Mouse (Mus musculus): Measurements from ENCODE around the gene Olfr1462. TPM values are rescaled to one million over a fixed set of nuclear protein-coding genes. Genes with fewer than 3 reads are reported as not detected.

Olfr1462 gene
- polyA plus RNA-seq (2015; fragmentation: Nextera tagmentation; extraction: Ambion mirVana) = not detected in 2 replicates

DNA sequence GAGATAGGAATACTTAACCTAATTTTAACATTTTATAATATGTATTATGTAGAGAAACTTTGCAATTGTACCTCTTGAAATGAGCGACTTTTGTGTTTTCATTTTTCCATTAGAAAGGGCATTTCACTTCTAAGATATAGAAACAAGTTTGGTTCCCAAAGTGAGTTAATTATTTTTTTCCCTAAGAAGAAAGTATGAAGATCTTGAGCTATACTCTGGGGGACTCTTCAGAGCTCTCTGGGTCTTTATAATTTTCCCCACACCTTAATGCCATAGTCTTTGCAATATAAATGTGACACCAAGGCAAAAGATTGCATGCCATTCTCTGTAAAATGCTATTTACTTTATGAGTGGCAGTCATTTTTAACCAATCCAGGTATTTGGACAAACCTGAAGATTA is at the start of gene Olfr1462:
Olfr1462 (plus strand) TSS at position 301 of the 400 bp plus-strand sequence.
- no peak for ATAC-seq (replicated peaks; ENCODE audit: extremely low read depth, insufficient read depth, low FRiP score)
- Histone ChIP-seq H3K9me3 (replicated peaks; ENCODE audit: control insufficient read depth, low read length) (no peaks in the 10 kb centered on the region; the same call in 1 of the 2 replicates), H3K4me2 (ENCODE audit: low read depth, low read length) (no peak within 1 kb of the TSS), H3K27me3 (ENCODE audit: control insufficient read depth, insufficient read depth, low read length) (no peaks in the 10 kb centered on the region), H3K9ac (ENCODE audit: low read length) (no peak within 1 kb of the TSS), H3K4me1 (ENCODE audit: control insufficient read depth, insufficient read depth, low read length) (no peaks in the 10 kb centered on the region), H3K36me3 (ENCODE audit: control insufficient read depth, insufficient read depth) (no peaks in the 10 kb centered on the region), H3K4me3 (ENCODE audit: low read length) (no peak within 1 kb of the TSS), H3K27ac (ENCODE audit: low read length) (no peak within 1 kb of the TSS)
- WGBS = 80% methylated on average over 1 of the region's 1 CpGs

DNA sequence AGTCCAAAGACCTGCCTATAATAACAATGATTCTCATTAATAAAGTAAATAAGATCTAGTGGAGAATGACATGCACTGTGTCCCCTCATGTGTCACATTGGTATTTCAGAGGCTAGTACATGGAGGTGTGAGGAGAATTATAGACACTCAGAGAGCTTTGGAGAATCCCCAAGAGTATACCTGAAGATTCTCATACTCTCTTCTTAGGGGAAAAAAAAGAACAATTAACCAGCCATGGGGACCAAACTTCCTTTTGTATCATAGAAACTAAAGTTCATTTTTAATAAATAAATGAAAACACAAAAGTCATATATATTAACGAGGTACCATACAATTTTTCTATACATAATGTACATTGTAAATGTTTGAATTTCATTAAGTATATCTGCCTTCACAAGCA is 36.1 kb upstream of the Olfr1462 start, which contains the start of gene Olfr1459:
Olfr1459 (minus strand) TSS at position 101 of the 400 bp plus-strand sequence.
- H3K27ac ChIP-seq (ENCODE audit: low read length) = no peak within 1 kb of the TSS
- H3K4me1 ChIP-seq (ENCODE audit: control insufficient read depth, insufficient read depth, low read length) = no peaks in the 10 kb centered on the region
- no peak for ATAC-seq (replicated peaks; ENCODE audit: extremely low read depth, insufficient read depth, low FRiP score)
- peaks cover 3% of the 10 kb centered on the region for H3K9me3 ChIP-seq (replicated peaks; ENCODE audit: control insufficient read depth, low read length)
- H3K4me3 ChIP-seq (ENCODE audit: low read length) = no peak within 1 kb of the TSS
- 62% methylated on average over 1 of the region's 1 CpGs for WGBS
- H3K27me3 ChIP-seq (ENCODE audit: control insufficient read depth, insufficient read depth, low read length) = no peaks in the 10 kb centered on the region
- no peaks in the 10 kb centered on the region for H3K36me3 ChIP-seq (ENCODE audit: control insufficient read depth, insufficient read depth)
- no peak within 1 kb of the TSS for H3K4me2 ChIP-seq (ENCODE audit: low read depth, low read length)
- H3K9ac ChIP-seq (ENCODE audit: low read length) = no peak within 1 kb of the TSS

DNA sequence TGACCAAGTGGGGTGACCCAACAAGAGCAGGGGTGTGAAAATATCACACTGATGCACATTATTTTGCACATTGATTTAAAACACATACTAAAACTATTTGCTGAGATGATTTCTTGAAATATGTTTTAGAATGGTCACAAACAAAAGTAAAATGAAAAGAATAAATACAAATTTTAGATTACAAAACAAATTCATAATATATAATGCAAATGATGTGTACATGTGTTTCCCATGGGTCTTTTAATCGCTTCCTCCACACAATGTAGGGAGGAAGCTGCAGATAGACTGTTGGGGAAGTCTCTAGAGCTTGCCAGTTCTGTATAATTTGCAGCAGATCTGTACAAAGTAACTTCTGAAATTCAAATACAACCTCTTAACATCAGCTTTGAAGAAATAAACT is 22.8 kb upstream of the Olfr1462 start, which contains the start of gene Olfr1461:
Olfr1461 (plus strand) TSS at position 301 of the 400 bp plus-strand sequence.
- no peaks in the 10 kb centered on the region for H3K4me1 ChIP-seq (ENCODE audit: control insufficient read depth, insufficient read depth, low read length)
- no peak within 1 kb of the TSS for H3K27ac ChIP-seq (ENCODE audit: low read length)
- H3K27me3 ChIP-seq (ENCODE audit: control insufficient read depth, insufficient read depth, low read length) = no peaks in the 10 kb centered on the region
- H3K9ac ChIP-seq (ENCODE audit: low read length) = no peak within 1 kb of the TSS
- no peaks in the 10 kb centered on the region for H3K9me3 ChIP-seq (replicated peaks; ENCODE audit: control insufficient read depth, low read length)
- WGBS = 30% methylated on average over 1 of the region's 1 CpGs
- no peak within 1 kb of the TSS for H3K4me3 ChIP-seq (ENCODE audit: low read length)
- ATAC-seq (replicated peaks; ENCODE audit: extremely low read depth, insufficient read depth, low FRiP score) = no peak
- H3K36me3 ChIP-seq (ENCODE audit: control insufficient read depth, insufficient read depth) = no peaks in the 10 kb centered on the region
- no peak within 1 kb of the TSS for H3K4me2 ChIP-seq (ENCODE audit: low read depth, low read length)

- no peak overlapping the region for H3K4me2 ChIP-seq (ENCODE audit: low read depth, low read length)
- H3K9me3 ChIP-seq (replicated peaks; ENCODE audit: control insufficient read depth, low read length) = peaks cover 6% of the 10 kb centered on the region; the same call in 1 of the 2 replicates
- ATAC-seq (replicated peaks; ENCODE audit: extremely low read depth, insufficient read depth, low FRiP score) = no peak
Observed at GRCm38 (mm10) chr19:13221666-13222065, 36.1 kb downstream of the Olfr1462 start.

GRCm38 (mm10) chr19:13231028-13231427 is 45.5 kb downstream of the Olfr1462 start, which contains the start of gene Olfr1463:
Olfr1463 (plus strand) TSS chr19:13231328.
- H3K4me2 ChIP-seq (ENCODE audit: low read depth, low read length) = no peak within 1 kb of the TSS
- no peak within 1 kb of the TSS for H3K27ac ChIP-seq (ENCODE audit: low read length)
- no peak within 1 kb of the TSS for H3K4me3 ChIP-seq (ENCODE audit: low read length)
- peaks cover 8% of the 10 kb centered on the region for H3K9me3 ChIP-seq (replicated peaks; ENCODE audit: control insufficient read depth, low read length)
- no peaks in the 10 kb centered on the region for H3K27me3 ChIP-seq (ENCODE audit: control insufficient read depth, insufficient read depth, low read length)
- H3K9ac ChIP-seq (ENCODE audit: low read length) = no peak within 1 kb of the TSS
- H3K4me1 ChIP-seq (ENCODE audit: control insufficient read depth, insufficient read depth, low read length) = no peaks in the 10 kb centered on the region
- H3K36me3 ChIP-seq (ENCODE audit: control insufficient read depth, insufficient read depth) = no peaks in the 10 kb centered on the region
- no peak for ATAC-seq (replicated peaks; ENCODE audit: extremely low read depth, insufficient read depth, low FRiP score)

More at GRCm38 (mm10) chr19:13221666-13222065, 36.1 kb downstream of the Olfr1462 start:
- Histone ChIP-seq H3K27ac (ENCODE audit: low read length) (no peak overlapping the region), H3K27me3 (ENCODE audit: control insufficient read depth, insufficient read depth, low read length) (no peaks in the 10 kb centered on the region), H3K36me3 (ENCODE audit: control insufficient read depth, insufficient read depth) (no peaks in the 10 kb centered on the region), H3K9ac (ENCODE audit: low read length) (no peak overlapping the region), H3K4me3 (ENCODE audit: low read length) (no peak overlapping the region), H3K4me1 (ENCODE audit: control insufficient read depth, insufficient read depth, low read length) (no peaks in the 10 kb centered on the region)
- WGBS = 77% methylated on average over 11 of the region's 11 CpGs

Other genes with a start within 250 kb of the Olfr1462 start
- not detected in 2 replicates for gene Olfr1450, start 235.5 kb upstream of the Olfr1462 start, polyA plus RNA-seq (2015; fragmentation: Nextera tagmentation; extraction: Ambion mirVana)
- not detected in 2 replicates for gene Olfr1451, start 190.7 kb upstream of the Olfr1462 start, polyA plus RNA-seq (2015; fragmentation: Nextera tagmentation; extraction: Ambion mirVana)
- not detected in 2 replicates for gene Olfr1453, start 157.4 kb upstream of the Olfr1462 start, polyA plus RNA-seq (2015; fragmentation: Nextera tagmentation; extraction: Ambion mirVana)
- gene Olfr1454, start 125.1 kb upstream of the Olfr1462 start, polyA plus RNA-seq (2015; fragmentation: Nextera tagmentation; extraction: Ambion mirVana) = not detected in 2 replicates
- not detected in 2 replicates for gene Olfr1457, start 87.8 kb upstream of the Olfr1462 start, polyA plus RNA-seq (2015; fragmentation: Nextera tagmentation; extraction: Ambion mirVana)
- not detected in 2 replicates for gene Olfr1458, start 79.0 kb upstream of the Olfr1462 start, polyA plus RNA-seq (2015; fragmentation: Nextera tagmentation; extraction: Ambion mirVana)
- not detected in 2 replicates for gene Olfr1459, start 36.2 kb upstream of the Olfr1462 start, polyA plus RNA-seq (2015; fragmentation: Nextera tagmentation; extraction: Ambion mirVana)
- not detected in 2 replicates for gene Olfr1461, start 22.7 kb upstream of the Olfr1462 start, polyA plus RNA-seq (2015; fragmentation: Nextera tagmentation; extraction: Ambion mirVana)
- gene Olfr1463, start 45.6 kb downstream of the Olfr1462 start, polyA plus RNA-seq (2015; fragmentation: Nextera tagmentation; extraction: Ambion mirVana) = not detected in 2 replicates
- not detected in 2 replicates for gene Olfr1465, start 129.8 kb downstream of the Olfr1462 start, polyA plus RNA-seq (2015; fragmentation: Nextera tagmentation; extraction: Ambion mirVana)
- gene Olfr1466, start 153.1 kb downstream of the Olfr1462 start, polyA plus RNA-seq (2015; fragmentation: Nextera tagmentation; extraction: Ambion mirVana) = not detected in 2 replicates
- gene Olfr1467, start 176.5 kb downstream of the Olfr1462 start, polyA plus RNA-seq (2015; fragmentation: Nextera tagmentation; extraction: Ambion mirVana) = not detected in 2 replicates
- not detected in 2 replicates for gene Olfr1469, start 222.1 kb downstream of the Olfr1462 start, polyA plus RNA-seq (2015; fragmentation: Nextera tagmentation; extraction: Ambion mirVana)

Data from heart, embryonic 16.5 days (tissue).